Mouse (Mus musculus): Measurements from ENCODE around the gene Mpnd.

GRCm38 (mm10) chr17:56023386-56023785, 17.9 kb downstream of the Mpnd start:
- TF ChIP-seq CTCF (IDR thresholded peaks at IDR 0.05; ENCODE audit: borderline replicate concordance, control insufficient read depth, extremely low read depth, insufficient read depth, low read length, poor library complexity) (no peak), POLR2A (IDR thresholded peaks at IDR 0.05; ENCODE audit: control insufficient read depth, extremely low read depth, insufficient read depth, low read length, poor library complexity) (no peak)

Data from thymus, adult 2 months (tissue).